Mouse (Mus musculus): ENCODE results near the gene Cdca7l. TPM values are rescaled to one million over a fixed set of nuclear protein-coding genes. Genes with fewer than 3 reads are reported as not detected.

Gene Cdca7l
- polyA plus RNA-seq, 1 experiment from 2014 or later, result 12.8 TPM

- no peak overlapping the region for H3K9ac ChIP-seq (ENCODE audit: low read depth, low read length)
- no peaks in the 10 kb centered on the region for H3K4me1 ChIP-seq (ENCODE audit: control insufficient read depth, low read depth, low read length)
- no peaks in the 10 kb centered on the region for H3K27me3 ChIP-seq (ENCODE audit: control insufficient read depth, insufficient read depth, low read depth, low read length)
- no peak for ATAC-seq (ENCODE audit: low read depth)
- H3K27ac ChIP-seq (ENCODE audit: low read length), result no peak overlapping the region
- H3K9me3 ChIP-seq (replicated peaks; ENCODE audit: control insufficient read depth, low read length), result no peaks in the 10 kb centered on the region
- H3K4me2 ChIP-seq (ENCODE audit: low read depth, low read length), result no peak overlapping the region
- 62% methylated on average over 12 of the region's 12 CpGs for WGBS (ENCODE audit: insufficient replicate concordance)
- no peak overlapping the region for H3K4me3 ChIP-seq (ENCODE audit: low read depth, low read length)
- H3K36me3 ChIP-seq (ENCODE audit: control insufficient read depth, insufficient read depth), result no peaks in the 10 kb centered on the region
Observed at GRCm38 (mm10) chr12:117806007-117806451, 1.9 kb downstream of the Cdca7l start.

- Histone ChIP-seq H3K4me2 (ENCODE audit: low read depth, low read length) (no peak overlapping the region), H3K36me3 (ENCODE audit: control insufficient read depth, insufficient read depth) (no peaks in the 10 kb centered on the region), H3K9ac (ENCODE audit: low read depth, low read length) (no peak overlapping the region), H3K4me1 (ENCODE audit: control insufficient read depth, low read depth, low read length) (no peaks in the 10 kb centered on the region), H3K27ac (ENCODE audit: low read length) (no peak overlapping the region), H3K27me3 (ENCODE audit: control insufficient read depth, insufficient read depth, low read depth, low read length) (no peaks in the 10 kb centered on the region), H3K9me3 (replicated peaks; ENCODE audit: control insufficient read depth, low read length) (no peaks in the 10 kb centered on the region), H3K4me3 (ENCODE audit: low read depth, low read length) (no peak overlapping the region)
- WGBS (ENCODE audit: insufficient replicate concordance), result 78% methylated on average over 4 of the region's 4 CpGs
- ATAC-seq (ENCODE audit: low read depth), result no peak
Observed at GRCm38 (mm10) chr12:117806470-117806869, 2.4 kb downstream of the Cdca7l start.

- H3K4me3 ChIP-seq (ENCODE audit: low read depth, low read length), result no peak overlapping the region
- WGBS (ENCODE audit: insufficient replicate concordance), result 33% methylated on average over 12 of the region's 12 CpGs
- no peaks in the 10 kb centered on the region for H3K4me1 ChIP-seq (ENCODE audit: control insufficient read depth, low read depth, low read length)
- no peaks in the 10 kb centered on the region for H3K36me3 ChIP-seq (ENCODE audit: control insufficient read depth, insufficient read depth)
- ATAC-seq (ENCODE audit: low read depth), result no peak
- H3K27me3 ChIP-seq (ENCODE audit: control insufficient read depth, insufficient read depth, low read depth, low read length), result no peaks in the 10 kb centered on the region
- H3K27ac ChIP-seq (ENCODE audit: low read length), result no peak overlapping the region
- H3K9ac ChIP-seq (ENCODE audit: low read depth, low read length), result no peak overlapping the region
- no peak overlapping the region for H3K4me2 ChIP-seq (ENCODE audit: low read depth, low read length)
- no peaks in the 10 kb centered on the region for H3K9me3 ChIP-seq (replicated peaks; ENCODE audit: control insufficient read depth, low read length)
Observed at GRCm38 (mm10) chr12:117807637-117808036, 3.5 kb downstream of the Cdca7l start.

GRCm38 (mm10) chr12:117808355-117809326 is 4.6 kb downstream of the Cdca7l start:
- no peaks in the 10 kb centered on the region for H3K9me3 ChIP-seq (replicated peaks; ENCODE audit: control insufficient read depth, low read length)
- no peaks in the 10 kb centered on the region for H3K27me3 ChIP-seq (ENCODE audit: control insufficient read depth, insufficient read depth, low read depth, low read length)
- H3K4me3 ChIP-seq (ENCODE audit: low read depth, low read length), result no peak overlapping the region
- no peaks in the 10 kb centered on the region for H3K4me1 ChIP-seq (ENCODE audit: control insufficient read depth, low read depth, low read length)
- ATAC-seq (ENCODE audit: low read depth), result no peak
- 48% methylated on average over 17 of the region's 17 CpGs for WGBS (ENCODE audit: insufficient replicate concordance)
- no peak overlapping the region for H3K4me2 ChIP-seq (ENCODE audit: low read depth, low read length)
- H3K27ac ChIP-seq (ENCODE audit: low read length), result no peak overlapping the region
- no peaks in the 10 kb centered on the region for H3K36me3 ChIP-seq (ENCODE audit: control insufficient read depth, insufficient read depth)
- no peak overlapping the region for H3K9ac ChIP-seq (ENCODE audit: low read depth, low read length)

GRCm38 (mm10) chr12:117809327-117810017 is 5.4 kb downstream of the Cdca7l start:
- 55% methylated on average over 10 of the region's 10 CpGs for WGBS (ENCODE audit: insufficient replicate concordance)
- ATAC-seq (ENCODE audit: low read depth), result no peak
- Histone ChIP-seq H3K4me3 (ENCODE audit: low read depth, low read length) (no peak overlapping the region), H3K27ac (ENCODE audit: low read length) (no peak overlapping the region), H3K36me3 (ENCODE audit: control insufficient read depth, insufficient read depth) (no peaks in the 10 kb centered on the region), H3K4me2 (ENCODE audit: low read depth, low read length) (no peak overlapping the region), H3K9ac (ENCODE audit: low read depth, low read length) (no peak overlapping the region), H3K4me1 (ENCODE audit: control insufficient read depth, low read depth, low read length) (no peaks in the 10 kb centered on the region), H3K9me3 (replicated peaks; ENCODE audit: control insufficient read depth, low read length) (no peaks in the 10 kb centered on the region), H3K27me3 (ENCODE audit: control insufficient read depth, insufficient read depth, low read depth, low read length) (no peaks in the 10 kb centered on the region)

GRCm38 (mm10) chr12:117810074-117810473 is 6.0 kb downstream of the Cdca7l start:
- H3K9me3 ChIP-seq (replicated peaks; ENCODE audit: control insufficient read depth, low read length), result no peaks in the 10 kb centered on the region
- WGBS (ENCODE audit: insufficient replicate concordance), result 11% methylated on average over 11 of the region's 11 CpGs
- ATAC-seq (ENCODE audit: low read depth), result no peak
- H3K27ac ChIP-seq (ENCODE audit: low read length), result no peak overlapping the region
- no peaks in the 10 kb centered on the region for H3K27me3 ChIP-seq (ENCODE audit: control insufficient read depth, insufficient read depth, low read depth, low read length)
- no peak overlapping the region for H3K4me2 ChIP-seq (ENCODE audit: low read depth, low read length)
- H3K4me3 ChIP-seq (ENCODE audit: low read depth, low read length), result no peak overlapping the region
- H3K36me3 ChIP-seq (ENCODE audit: control insufficient read depth, insufficient read depth), result no peaks in the 10 kb centered on the region
- no peak overlapping the region for H3K9ac ChIP-seq (ENCODE audit: low read depth, low read length)
- no peaks in the 10 kb centered on the region for H3K4me1 ChIP-seq (ENCODE audit: control insufficient read depth, low read depth, low read length)

GRCm38 (mm10) chr12:117820138-117820858 is 16.2 kb downstream of the Cdca7l start:
- no peaks in the 10 kb centered on the region for H3K27me3 ChIP-seq (ENCODE audit: control insufficient read depth, insufficient read depth, low read depth, low read length)
- no peak overlapping the region for H3K4me2 ChIP-seq (ENCODE audit: low read depth, low read length)
- no peak for ATAC-seq (ENCODE audit: low read depth)
- 30% methylated on average over 4 of the region's 4 CpGs for WGBS (ENCODE audit: insufficient replicate concordance)
- no peaks in the 10 kb centered on the region for H3K9me3 ChIP-seq (replicated peaks; ENCODE audit: control insufficient read depth, low read length)
- no peak overlapping the region for H3K4me3 ChIP-seq (ENCODE audit: low read depth, low read length)
- H3K36me3 ChIP-seq (ENCODE audit: control insufficient read depth, insufficient read depth), result no peaks in the 10 kb centered on the region
- no peak overlapping the region for H3K27ac ChIP-seq (ENCODE audit: low read length)
- no peaks in the 10 kb centered on the region for H3K4me1 ChIP-seq (ENCODE audit: control insufficient read depth, low read depth, low read length)
- no peak overlapping the region for H3K9ac ChIP-seq (ENCODE audit: low read depth, low read length)

GRCm38 (mm10) chr12:117820859-117821221 is 16.8 kb downstream of the Cdca7l start:
- Histone ChIP-seq H3K9ac (ENCODE audit: low read depth, low read length) (no peak overlapping the region), H3K4me2 (ENCODE audit: low read depth, low read length) (no peak overlapping the region), H3K27ac (ENCODE audit: low read length) (no peak overlapping the region), H3K4me1 (ENCODE audit: control insufficient read depth, low read depth, low read length) (no peaks in the 10 kb centered on the region), H3K27me3 (ENCODE audit: control insufficient read depth, insufficient read depth, low read depth, low read length) (no peaks in the 10 kb centered on the region), H3K36me3 (ENCODE audit: control insufficient read depth, insufficient read depth) (no peaks in the 10 kb centered on the region), H3K4me3 (ENCODE audit: low read depth, low read length) (no peak overlapping the region), H3K9me3 (replicated peaks; ENCODE audit: control insufficient read depth, low read length) (no peaks in the 10 kb centered on the region)
- no peak for ATAC-seq (ENCODE audit: low read depth)
